Mouse (Mus musculus): Measurements from ENCODE around the gene Tax1bp1. TPM values are rescaled to one million over a fixed set of nuclear protein-coding genes. Genes with fewer than 3 reads are reported as not detected.

Tax1bp1 gene
- polyA plus RNA-seq, 1 experiment from 2014 or later: 168 TPM

- H3K36me3 ChIP-seq: no peaks in the 10 kb centered on the region
- 88% methylated on average over 3 of the region's 3 CpGs for WGBS
- H3K9me3 ChIP-seq: no peaks in the 10 kb centered on the region
- no peak for ATAC-seq
- no peaks in the 10 kb centered on the region for H3K27me3 ChIP-seq
- no peak overlapping the region for H3K4me2 ChIP-seq (replicated peaks)
- H3K4me3 ChIP-seq (replicated peaks): no peak overlapping the region
- H3K9ac ChIP-seq (replicated peaks): no peak overlapping the region
- H3K27ac ChIP-seq: no peak overlapping the region
- H3K4me1 ChIP-seq (replicated peaks): no peaks in the 10 kb centered on the region
Observed at GRCm38 (mm10) chr6:52682607-52683006, 30.9 kb upstream of the Tax1bp1 start.

- ATAC-seq: no peak
Observed at GRCm38 (mm10) chr6:52686901-52687500, 26.5 kb upstream of the Tax1bp1 start.

GRCm38 (mm10) chr6:52690365-52690764 lies 23.2 kb upstream of the Tax1bp1 start:
- H3K36me3 ChIP-seq: no peaks in the 10 kb centered on the region
- no peak overlapping the region for H3K9ac ChIP-seq (replicated peaks)
- WGBS: 83% methylated on average over 3 of the region's 3 CpGs
- no peaks in the 10 kb centered on the region for H3K9me3 ChIP-seq
- no peaks in the 10 kb centered on the region for H3K27me3 ChIP-seq
- no peak overlapping the region for H3K4me2 ChIP-seq (replicated peaks)
- no peak overlapping the region for H3K4me3 ChIP-seq (replicated peaks)
- no peak for ATAC-seq
- no peak overlapping the region for H3K27ac ChIP-seq
- H3K4me1 ChIP-seq (replicated peaks): no peaks in the 10 kb centered on the region

More at GRCm38 (mm10) chr6:52686901-52687500, 26.5 kb upstream of the Tax1bp1 start:
- Histone ChIP-seq H3K27me3 (no peaks in the 10 kb centered on the region), H3K27ac (no peak overlapping the region), H3K9ac (replicated peaks) (no peak overlapping the region), H3K36me3 (no peaks in the 10 kb centered on the region), H3K9me3 (no peaks in the 10 kb centered on the region), H3K4me3 (replicated peaks) (no peak overlapping the region), H3K4me2 (replicated peaks) (no peak overlapping the region), H3K4me1 (replicated peaks) (no peaks in the 10 kb centered on the region)
- 71% methylated on average over 5 of the region's 5 CpGs for WGBS

GRCm38 (mm10) chr6:52691800-52692199 lies 21.7 kb upstream of the Tax1bp1 start:
- no peak for ATAC-seq
- Histone ChIP-seq H3K4me3 (replicated peaks) (no peak overlapping the region), H3K9me3 (no peaks in the 10 kb centered on the region), H3K9ac (replicated peaks) (no peak overlapping the region), H3K27me3 (no peaks in the 10 kb centered on the region), H3K36me3 (no peaks in the 10 kb centered on the region), H3K27ac (no peak overlapping the region), H3K4me1 (replicated peaks) (no peaks in the 10 kb centered on the region), H3K4me2 (replicated peaks) (no peak overlapping the region)
- 90% methylated on average over 4 of the region's 5 CpGs for WGBS

- Histone ChIP-seq H3K9ac (replicated peaks) (no peak overlapping the region), H3K27me3 (no peaks in the 10 kb centered on the region), H3K27ac (no peak overlapping the region), H3K9me3 (no peaks in the 10 kb centered on the region), H3K4me3 (replicated peaks) (no peak overlapping the region), H3K4me2 (replicated peaks) (no peak overlapping the region), H3K36me3 (no peaks in the 10 kb centered on the region), H3K4me1 (replicated peaks) (no peaks in the 10 kb centered on the region)
- ATAC-seq: no peak
- WGBS: 87% methylated on average over 6 of the region's 6 CpGs
Observed at GRCm38 (mm10) chr6:52692451-52693063, 21.0 kb upstream of the Tax1bp1 start.

GRCm38 (mm10) chr6:52697964-52698535 lies 15.5 kb upstream of the Tax1bp1 start:
- Histone ChIP-seq H3K27me3 (no peaks in the 10 kb centered on the region), H3K36me3 (no peaks in the 10 kb centered on the region), H3K4me2 (replicated peaks) (no peak overlapping the region), H3K9me3 (no peaks in the 10 kb centered on the region), H3K4me1 (replicated peaks) (no peaks in the 10 kb centered on the region), H3K4me3 (replicated peaks) (no peak overlapping the region), H3K27ac (no peak overlapping the region), H3K9ac (replicated peaks) (no peak overlapping the region)
- ATAC-seq: no peak
- WGBS: 71% methylated on average over 4 of the region's 4 CpGs

- no peaks in the 10 kb centered on the region for H3K36me3 ChIP-seq
- WGBS: 82% methylated on average over 1 of the region's 1 CpGs
- H3K27ac ChIP-seq: no peak overlapping the region
- H3K4me3 ChIP-seq (replicated peaks): no peak overlapping the region
- H3K4me2 ChIP-seq (replicated peaks): no peak overlapping the region
- H3K9ac ChIP-seq (replicated peaks): no peak overlapping the region
- H3K27me3 ChIP-seq: no peaks in the 10 kb centered on the region
- H3K9me3 ChIP-seq: no peaks in the 10 kb centered on the region
- no peak for ATAC-seq
- no peaks in the 10 kb centered on the region for H3K4me1 ChIP-seq (replicated peaks)
Observed at GRCm38 (mm10) chr6:52699050-52699449, 14.5 kb upstream of the Tax1bp1 start.

GRCm38 (mm10) chr6:52699899-52700298 lies 13.6 kb upstream of the Tax1bp1 start:
- WGBS: 90% methylated on average over 4 of the region's 4 CpGs

GRCm38 (mm10) chr6:52703263-52703662 lies 10.3 kb upstream of the Tax1bp1 start:
- no peak overlapping the region for H3K4me2 ChIP-seq (replicated peaks)
- H3K9ac ChIP-seq (replicated peaks): no peak overlapping the region
- WGBS: 86% methylated on average over 2 of the region's 2 CpGs
- no peak overlapping the region for H3K27ac ChIP-seq
- no peaks in the 10 kb centered on the region for H3K36me3 ChIP-seq
- H3K27me3 ChIP-seq: no peaks in the 10 kb centered on the region
- H3K9me3 ChIP-seq: no peaks in the 10 kb centered on the region
- no peak for ATAC-seq
- H3K4me1 ChIP-seq (replicated peaks): no peaks in the 10 kb centered on the region
- H3K4me3 ChIP-seq (replicated peaks): no peak overlapping the region

More at GRCm38 (mm10) chr6:52699899-52700298, 13.6 kb upstream of the Tax1bp1 start:
- H3K4me2 ChIP-seq (replicated peaks): no peak overlapping the region
- no peaks in the 10 kb centered on the region for H3K36me3 ChIP-seq
- H3K4me1 ChIP-seq (replicated peaks): no peaks in the 10 kb centered on the region
- H3K9ac ChIP-seq (replicated peaks): no peak overlapping the region
- no peaks in the 10 kb centered on the region for H3K9me3 ChIP-seq
- ATAC-seq: no peak
- H3K27ac ChIP-seq: no peak overlapping the region
- no peak overlapping the region for H3K4me3 ChIP-seq (replicated peaks)
- no peaks in the 10 kb centered on the region for H3K27me3 ChIP-seq

- Histone ChIP-seq H3K4me2 (replicated peaks) (no peak overlapping the region), H3K27ac (no peak overlapping the region), H3K36me3 (no peaks in the 10 kb centered on the region), H3K9me3 (no peaks in the 10 kb centered on the region), H3K27me3 (no peaks in the 10 kb centered on the region), H3K4me1 (replicated peaks) (no peaks in the 10 kb centered on the region), H3K4me3 (replicated peaks) (no peak overlapping the region), H3K9ac (replicated peaks) (no peak overlapping the region)
- ATAC-seq: no peak
Observed at GRCm38 (mm10) chr6:52705280-52705679, 8.2 kb upstream of the Tax1bp1 start.

GRCm38 (mm10) chr6:52707815-52708214 lies 5.7 kb upstream of the Tax1bp1 start:
- no peak overlapping the region for H3K4me3 ChIP-seq (replicated peaks)
- no peak overlapping the region for H3K27ac ChIP-seq
- H3K9me3 ChIP-seq: no peaks in the 10 kb centered on the region
- no peaks in the 10 kb centered on the region for H3K4me1 ChIP-seq (replicated peaks)
- H3K4me2 ChIP-seq (replicated peaks): no peak overlapping the region
- 92% methylated on average over 5 of the region's 5 CpGs for WGBS
- H3K27me3 ChIP-seq: no peaks in the 10 kb centered on the region
- no peak for ATAC-seq
- H3K9ac ChIP-seq (replicated peaks): no peak overlapping the region
- H3K36me3 ChIP-seq: no peaks in the 10 kb centered on the region

- no peak for ATAC-seq
- no peak overlapping the region for H3K4me3 ChIP-seq (replicated peaks)
- H3K27ac ChIP-seq: no peak overlapping the region
- peaks cover 12% of the 10 kb centered on the region for H3K4me1 ChIP-seq (replicated peaks)
- H3K36me3 ChIP-seq: no peaks in the 10 kb centered on the region
- H3K4me2 ChIP-seq (replicated peaks): no peak overlapping the region
- no peaks in the 10 kb centered on the region for H3K27me3 ChIP-seq
- 89% methylated on average over 2 of the region's 2 CpGs for WGBS
- no peaks in the 10 kb centered on the region for H3K9me3 ChIP-seq
- H3K9ac ChIP-seq (replicated peaks): no peak overlapping the region
Observed at GRCm38 (mm10) chr6:52712563-52712962, 966 bp upstream of the Tax1bp1 start.

All from midbrain, embryonic 13.5 days (tissue).